Mouse (Mus musculus): ENCODE results near the gene S100a8. TPM values are rescaled to one million over a fixed set of nuclear protein-coding genes. Genes with fewer than 3 reads are reported as not detected.

The S100a8 gene
- total and polyA plus RNA-seq, 3 experiments: not detected

- Histone ChIP-seq H3K36me3 (replicated peaks) (no peaks in the 10 kb centered on the region), H3K9me3 (replicated peaks) (no peaks in the 10 kb centered on the region), H3K27me3 (ENCODE audit: insufficient read depth, low read length) (no peaks in the 10 kb centered on the region), H3K4me1 (ENCODE audit: insufficient read depth, low read depth, low read length) (no peaks in the 10 kb centered on the region), H3K4me3 (ENCODE audit: low read depth, low read length) (no peak within 1 kb of the TSS)
- DNase-seq (ENCODE audit: low spot score) (no peak), ATAC-seq (ENCODE audit: extremely low read depth, insufficient number of reproducible peaks, low FRiP score, poor library complexity, severe bottlenecking) (no peak)
- no peak for TF ChIP-seq CTCF (IDR thresholded peaks at IDR 0.05; ENCODE audit: low read depth, low read length)
- TF ChIP-seq POLR2AphosphoS5 (IDR thresholded peaks at IDR 0.05; ENCODE audit: insufficient replicate concordance, low read depth, low read length): no peak
These were observed 26.8 kb downstream of the S100a8 start, which contains the start of gene S100a9 for GRCm38 (mm10) chr3:90695613-90696012. TSS of gene S100a9 (minus strand) at chr3:90695721.

GRCm38 (mm10) chr3:90702244-90702643 lies 33.5 kb downstream of the S100a8 start:
- Histone ChIP-seq H3K9me3 (replicated peaks) (no peaks in the 10 kb centered on the region), H3K4me3 (ENCODE audit: low read depth, low read length) (no peak overlapping the region), H3K27me3 (ENCODE audit: insufficient read depth, low read length) (no peaks in the 10 kb centered on the region), H3K36me3 (replicated peaks) (no peaks in the 10 kb centered on the region), H3K4me1 (ENCODE audit: insufficient read depth, low read depth, low read length) (no peaks in the 10 kb centered on the region)
- ATAC-seq (ENCODE audit: extremely low read depth, insufficient number of reproducible peaks, low FRiP score, poor library complexity, severe bottlenecking) (no peak), DNase-seq (ENCODE audit: low spot score) (no peak)
- no peak for TF ChIP-seq GATA2 (IDR thresholded peaks at IDR 0.05; ENCODE audit: borderline replicate concordance, low read depth, low read length)
- TF ChIP-seq TAL1 (conservative IDR thresholded peaks at IDR 0.05; ENCODE audit: low read depth, low read length): no peak
- no peak for TF ChIP-seq POLR2AphosphoS5 (IDR thresholded peaks at IDR 0.05; ENCODE audit: insufficient replicate concordance, low read depth, low read length)
- no peak for TF ChIP-seq GATA1 (IDR thresholded peaks at IDR 0.05; ENCODE audit: borderline replicate concordance, low read length)
- TF ChIP-seq CTCF (IDR thresholded peaks at IDR 0.05; ENCODE audit: low read depth, low read length): no peak

- DNase-seq (ENCODE audit: low spot score) (peak; percentile 18), ATAC-seq (ENCODE audit: extremely low read depth, insufficient number of reproducible peaks, low FRiP score, poor library complexity, severe bottlenecking) (no peak)
- H3K9me3 ChIP-seq (replicated peaks): no peaks in the 10 kb centered on the region
- H3K27me3 ChIP-seq (ENCODE audit: insufficient read depth, low read length): peaks cover 3% of the 10 kb centered on the region; the same call in 1 of the 2 replicates
- no peaks in the 10 kb centered on the region for H3K4me1 ChIP-seq (ENCODE audit: insufficient read depth, low read depth, low read length)
- TF ChIP-seq CTCF (IDR thresholded peaks at IDR 0.05; ENCODE audit: low read depth, low read length) (peak; percentile 36; the same call in 1 of the 2 replicates), TAL1 (conservative IDR thresholded peaks at IDR 0.05; ENCODE audit: low read depth, low read length) (no peak), POLR2AphosphoS5 (IDR thresholded peaks at IDR 0.05; ENCODE audit: insufficient replicate concordance, low read depth, low read length) (no peak)
- H3K36me3 ChIP-seq (replicated peaks): no peaks in the 10 kb centered on the region
- no peak overlapping the region for H3K4me3 ChIP-seq (ENCODE audit: low read depth, low read length)
These were observed 39.9 kb downstream of the S100a8 start for GRCm38 (mm10) chr3:90708523-90709202.

- Histone ChIP-seq H3K36me3 (replicated peaks) (no peaks in the 10 kb centered on the region), H3K4me1 (ENCODE audit: insufficient read depth, low read depth, low read length) (no peaks in the 10 kb centered on the region), H3K9me3 (replicated peaks) (no peaks in the 10 kb centered on the region), H3K4me3 (ENCODE audit: low read depth, low read length) (no peak overlapping the region), H3K27me3 (ENCODE audit: insufficient read depth, low read length) (peaks cover 3% of the 10 kb centered on the region; the same call in 1 of the 2 replicates)
- DNase-seq (ENCODE audit: low spot score) (peak; percentile 10), ATAC-seq (ENCODE audit: extremely low read depth, insufficient number of reproducible peaks, low FRiP score, poor library complexity, severe bottlenecking) (peak; percentile 66)
- TF ChIP-seq GATA2 (IDR thresholded peaks at IDR 0.05; ENCODE audit: borderline replicate concordance, low read depth, low read length) (no peak), CTCF (IDR thresholded peaks at IDR 0.05; ENCODE audit: low read depth, low read length) (peak; percentile 75)
These were observed 41.0 kb downstream of the S100a8 start for GRCm38 (mm10) chr3:90709591-90710460.

Other genes starting within 250 kb of the S100a8 start
- gene Ints3, start 235.4 kb upstream of the S100a8 start, total RNA-seq (2014; fragmentation: Nextera tagmentation): 36.7 and 47.0 TPM in 2 replicates
- 32.5 and 36.2 TPM in 2 replicates for gene Ints3, start 235.4 kb upstream of the S100a8 start, total RNA-seq (2017)
- gene Ints3, start 235.4 kb upstream of the S100a8 start, polyA plus RNA-seq (2012): 28.2 and 30.8 TPM in 2 replicates
- not detected in 2 replicates for gene Npr1, start 203.1 kb upstream of the S100a8 start, total RNA-seq (2014; fragmentation: Nextera tagmentation)
- not detected in 2 replicates for gene Npr1, start 203.1 kb upstream of the S100a8 start, total RNA-seq (2017)
- not detected in 2 replicates for gene Npr1, start 203.1 kb upstream of the S100a8 start, polyA plus RNA-seq (2012)
- gene Ilf2, start 192.9 kb upstream of the S100a8 start, total RNA-seq (2014; fragmentation: Nextera tagmentation): 92.4 and 100 TPM in 2 replicates
- 168 and 181 TPM in 2 replicates for gene Ilf2, start 192.9 kb upstream of the S100a8 start, total RNA-seq (2017)
- 15.4 and 21.3 TPM in 2 replicates for gene Ilf2, start 192.9 kb upstream of the S100a8 start, polyA plus RNA-seq (2012)
- 58.0 and 61.9 TPM in 2 replicates for gene Snapin, start 177.9 kb upstream of the S100a8 start, total RNA-seq (2014; fragmentation: Nextera tagmentation)
- 42.5 and 46.2 TPM in 2 replicates for gene Snapin, start 177.9 kb upstream of the S100a8 start, total RNA-seq (2017)
- 3.4 and 3.5 TPM in 2 replicates for gene Snapin, start 177.9 kb upstream of the S100a8 start, polyA plus RNA-seq (2012)
- gene Chtop, start 159.5 kb upstream of the S100a8 start, total RNA-seq (2014; fragmentation: Nextera tagmentation): 78.6 and 89.8 TPM in 2 replicates
- 133 and 135 TPM in 2 replicates for gene Chtop, start 159.5 kb upstream of the S100a8 start, total RNA-seq (2017)
- gene Chtop, start 159.5 kb upstream of the S100a8 start, polyA plus RNA-seq (2012): 97.0 and 110 TPM in 2 replicates
- 26.6 and 38.4 TPM in 2 replicates for gene S100a1, start 154.6 kb upstream of the S100a8 start, total RNA-seq (2014; fragmentation: Nextera tagmentation)
- gene S100a1, start 154.6 kb upstream of the S100a8 start, total RNA-seq (2017): 40.8 and 42.9 TPM in 2 replicates
- gene S100a1, start 154.6 kb upstream of the S100a8 start, polyA plus RNA-seq (2012): 2.6 and 5.1 TPM in 2 replicates
- 22.9 and 25.3 TPM in 2 replicates for gene S100a13, start 154.5 kb upstream of the S100a8 start, total RNA-seq (2014; fragmentation: Nextera tagmentation)
- gene S100a13, start 154.5 kb upstream of the S100a8 start, total RNA-seq (2017): 67.3 and 70.2 TPM in 2 replicates
- 1.8 and 2.4 TPM in 2 replicates for gene S100a13, start 154.5 kb upstream of the S100a8 start, polyA plus RNA-seq (2012)
- gene S100a14, start 142.1 kb upstream of the S100a8 start, total RNA-seq (2014; fragmentation: Nextera tagmentation): not detected in 2 replicates
- gene S100a14, start 142.1 kb upstream of the S100a8 start, total RNA-seq (2017): 0.12 TPM in 1 of 2 replicates, not detected in the other
- gene S100a14, start 142.1 kb upstream of the S100a8 start, polyA plus RNA-seq (2012): not detected in 2 replicates
- not detected in 2 replicates for gene S100a16, start 131.7 kb upstream of the S100a8 start, total RNA-seq (2014; fragmentation: Nextera tagmentation)
- gene S100a16, start 131.7 kb upstream of the S100a8 start, total RNA-seq (2017): not detected in 2 replicates
- gene S100a16, start 131.7 kb upstream of the S100a8 start, polyA plus RNA-seq (2012): not detected in 2 replicates
- not detected in 2 replicates for gene S100a3, start 108.4 kb upstream of the S100a8 start, total RNA-seq (2014; fragmentation: Nextera tagmentation)
- 0.12 and 0.22 TPM in 2 replicates for gene S100a3, start 108.4 kb upstream of the S100a8 start, total RNA-seq (2017)
- not detected in 2 replicates for gene S100a3, start 108.4 kb upstream of the S100a8 start, polyA plus RNA-seq (2012)
- not detected in 2 replicates for gene S100a2, start 78.7 kb upstream of the S100a8 start, total RNA-seq (2014; fragmentation: Nextera tagmentation)
- not detected in 2 replicates for gene S100a2, start 78.7 kb upstream of the S100a8 start, total RNA-seq (2017)
- not detected in 2 replicates for gene S100a2, start 78.7 kb upstream of the S100a8 start, polyA plus RNA-seq (2012)
- gene Gm42674, start 67.1 kb upstream of the S100a8 start, total RNA-seq (2014; fragmentation: Nextera tagmentation): not detected in 2 replicates
- gene Gm42674, start 67.1 kb upstream of the S100a8 start, total RNA-seq (2017): not detected in 2 replicates
- gene Gm42674, start 67.1 kb upstream of the S100a8 start, polyA plus RNA-seq (2012): not detected in 2 replicates
- not detected in 2 replicates for gene S100a4, start 65.2 kb upstream of the S100a8 start, total RNA-seq (2014; fragmentation: Nextera tagmentation)
- 0.64 TPM in 1 of 2 replicates, not detected in the other for gene S100a4, start 65.2 kb upstream of the S100a8 start, total RNA-seq (2017)
- not detected in 2 replicates for gene S100a4, start 65.2 kb upstream of the S100a8 start, polyA plus RNA-seq (2012)
- gene S100a5, start 60.5 kb upstream of the S100a8 start, total RNA-seq (2014; fragmentation: Nextera tagmentation): not detected in 2 replicates
- not detected in 2 replicates for gene S100a5, start 60.5 kb upstream of the S100a8 start, total RNA-seq (2017)
- not detected in 2 replicates for gene S100a5, start 60.5 kb upstream of the S100a8 start, polyA plus RNA-seq (2012)
- not detected in 2 replicates for gene S100a6, start 56.1 kb upstream of the S100a8 start, total RNA-seq (2014; fragmentation: Nextera tagmentation)
- 0.35 TPM in 1 of 2 replicates, not detected in the other for gene S100a6, start 56.1 kb upstream of the S100a8 start, total RNA-seq (2017)
- gene S100a6, start 56.1 kb upstream of the S100a8 start, polyA plus RNA-seq (2012): not detected in 2 replicates
- not detected in 2 replicates for gene S100a7a, start 15.0 kb upstream of the S100a8 start, total RNA-seq (2014; fragmentation: Nextera tagmentation)
- not detected in 2 replicates for gene S100a7a, start 15.0 kb upstream of the S100a8 start, total RNA-seq (2017)
- gene S100a7a, start 15.0 kb upstream of the S100a8 start, polyA plus RNA-seq (2012): not detected in 2 replicates
- gene S100a9, start 26.7 kb downstream of the S100a8 start, total RNA-seq (2014; fragmentation: Nextera tagmentation): not detected in 2 replicates
- 0.41 TPM in 1 of 2 replicates, not detected in the other for gene S100a9, start 26.7 kb downstream of the S100a8 start, total RNA-seq (2017)
- gene S100a9, start 26.7 kb downstream of the S100a8 start, polyA plus RNA-seq (2012): 0.20 TPM in 1 of 2 replicates, not detected in the other
- not detected in 2 replicates for gene Pglyrp4, start 57.9 kb downstream of the S100a8 start, total RNA-seq (2014; fragmentation: Nextera tagmentation)
- gene Pglyrp4, start 57.9 kb downstream of the S100a8 start, total RNA-seq (2017): 0.12 TPM in 1 of 2 replicates, not detected in the other
- gene Pglyrp4, start 57.9 kb downstream of the S100a8 start, polyA plus RNA-seq (2012): not detected in 2 replicates
- gene Gm5849, start 108.9 kb downstream of the S100a8 start, total RNA-seq (2014; fragmentation: Nextera tagmentation): not detected in 2 replicates
- gene Gm5849, start 108.9 kb downstream of the S100a8 start, total RNA-seq (2017): not detected in 2 replicates
- gene Gm5849, start 108.9 kb downstream of the S100a8 start, polyA plus RNA-seq (2012): not detected in 2 replicates

Data from G1E (cell line).